Mouse (Mus musculus) embryonic facial prominence, embryonic 15.5 days (tissue): Measurements from ENCODE around the gene Ppil4. TPM values are rescaled to one million over a fixed set of nuclear protein-coding genes. Genes with fewer than 3 reads are reported as not detected.
"Not testable (repeated sequence)": the region's sequence is repeated elsewhere in the genome, so short reads cannot be mapped to it uniquely, and the experiment has no call there.

Experiments used
- ATAC-seq: fragments of 200-750 bp; cut with Nextera tagmentation; 2 replicates; pipeline ENCODE4 v1.8.0; 2017; ENCODE audit warnings: low read depth, moderate TSS enrichment; ENCODE audit not compliant: insufficient number of reproducible peaks, low FRiP score, low TSS enrichment
- H3K27ac ChIP-seq: fragments of 300-500 bp; sonication (generic); replicated peaks from 2 replicates; pipeline ENCODE4 v1.5.1; 2015; ENCODE audit warnings: mild to moderate bottlenecking, inconsistent platforms
- H3K27me3 ChIP-seq: fragments of 300-500 bp; sonication (generic); 2 replicates; pipeline ENCODE4 v1.6.1; 2015; ENCODE audit warnings: inconsistent platforms
- H3K36me3 ChIP-seq: fragments of 300-500 bp; sonication (generic); 2 replicates; pipeline ENCODE4 v1.6.1; 2015; ENCODE audit warnings: mild to moderate bottlenecking, inconsistent platforms
- H3K4me1 ChIP-seq: fragments of 300-500 bp; sonication (generic); 2 replicates; pipeline ENCODE4 v1.6.1; 2015; ENCODE audit warnings: inconsistent platforms
- H3K4me2 ChIP-seq: fragments of 300-500 bp; sonication (generic); replicated peaks from 2 replicates; pipeline ENCODE4 v1.6.1; 2015; ENCODE audit warnings: mild to moderate bottlenecking, inconsistent platforms
- H3K4me3 ChIP-seq: fragments of 300-500 bp; sonication (generic); replicated peaks from 2 replicates; pipeline ENCODE4 v1.5.1; 2015; ENCODE audit warnings: mild to moderate bottlenecking, inconsistent platforms
- H3K9ac ChIP-seq: fragments of 300-500 bp; sonication (generic); 2 replicates; pipeline ENCODE4 v1.6.1; 2015; ENCODE audit warnings: inconsistent platforms
- H3K9me3 ChIP-seq: fragments of 300-500 bp; sonication (generic); replicated peaks from 2 replicates; pipeline ENCODE4 v1.6.1; 2016; ENCODE audit warnings: inconsistent platforms
- WGBS: fragments of 180-500 bp; shearing (Covaris S2); methylation state at CpG from one replicate; pipeline ENCODE4 v1.1.7; 2015; 5-methylcytosine and 5-hydroxymethylcytosine counted together
- polyA plus RNA-seq: library from polyadenylated mRNA; unstranded; fragments of >200 nt; fragmentation: Nextera tagmentation; extraction: Ambion mirVana; gene quantifications from 2 replicates; pipeline ENCODE4 v1.2.1, GENCODE M21; 2015

The Ppil4 gene
- 36.7 and 37.5 TPM in 2 replicates for polyA plus RNA-seq

DNA sequence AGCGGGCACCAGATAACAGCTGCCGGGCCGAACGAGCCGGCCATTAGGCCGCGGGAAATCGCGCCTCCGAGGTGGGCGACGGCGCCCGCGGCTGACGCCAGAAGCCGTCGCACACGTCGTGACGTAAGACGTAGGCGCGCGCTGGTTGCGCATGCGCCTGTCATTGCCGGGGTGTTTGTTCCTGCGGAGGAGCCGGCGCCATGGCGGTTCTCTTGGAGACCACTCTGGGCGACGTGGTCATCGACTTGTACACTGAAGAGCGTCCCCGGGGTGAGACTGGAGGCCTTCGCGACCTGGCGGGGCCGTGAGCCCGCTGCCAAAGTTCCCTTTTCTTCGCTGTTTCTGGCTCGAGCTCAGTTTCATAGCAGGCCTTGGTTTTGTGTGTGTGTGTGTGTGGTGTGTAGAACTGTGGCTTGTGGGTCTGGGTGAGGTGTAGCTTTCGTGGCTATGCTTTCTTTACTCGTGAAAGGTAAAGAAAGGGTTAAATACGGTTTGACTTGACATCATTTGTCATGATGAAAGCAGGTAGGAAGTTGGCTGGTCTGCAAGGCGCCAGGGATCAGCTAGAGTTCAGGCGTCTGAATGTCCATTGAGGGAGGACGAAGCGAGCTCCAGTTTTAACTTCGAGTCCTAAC, at the start of gene Ppil4, which contains the start of gene Ginm1:
Gene Ppil4 (plus strand): TSS at position 141 of the 635 bp plus-strand sequence.
Gene Ginm1 (minus strand): TSS at position 74 of the 635 bp plus-strand sequence.
- Histone ChIP-seq H3K36me3 (peaks cover 29% of the 10 kb centered on the region), H3K4me2 (peak within 1 kb of the TSS; percentile 72), H3K27me3 (no peaks in the 10 kb centered on the region), H3K4me3 (peak within 1 kb of the TSS; percentile 90), H3K27ac (peak within 1 kb of the TSS; percentile 55; the same call in 1 of the 2 replicates), H3K9me3 (no peaks in the 10 kb centered on the region), H3K4me1 (peaks cover 13% of the 10 kb centered on the region), H3K9ac (peak within 1 kb of the TSS; percentile 84)
- under 1% methylated on average over 52 of the region's 52 CpGs for WGBS
- ATAC-seq, result peak; percentile 92

DNA sequence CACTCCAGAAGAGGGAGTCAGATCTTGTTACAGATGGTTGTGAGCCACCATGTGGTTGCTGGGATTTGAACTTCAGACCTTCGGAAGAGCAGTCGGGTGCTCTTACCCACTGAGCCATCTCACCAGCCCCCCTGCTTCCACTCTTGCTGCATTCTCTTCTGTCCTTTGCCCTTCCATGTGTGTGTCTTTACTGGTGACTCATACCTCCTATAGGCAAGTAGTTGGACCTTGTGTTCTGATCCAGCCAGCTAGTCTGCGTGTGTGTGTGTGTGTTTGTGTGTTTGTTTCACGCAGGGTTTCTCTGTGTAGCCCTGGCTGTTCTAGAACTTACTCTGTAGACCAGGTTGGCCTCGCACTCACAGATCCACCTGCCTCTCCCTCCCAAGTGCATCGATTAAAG, 47.2 kb upstream of the Ppil4 start:
- H3K4me2 ChIP-seq, H3K27ac ChIP-seq, H3K9ac ChIP-seq, H3K27me3 ChIP-seq, H3K4me1 ChIP-seq, H3K4me3 ChIP-seq, H3K9me3 ChIP-seq, ATAC-seq: not testable (repeated sequence)
- 96% methylated on average over 6 of the region's 6 CpGs for WGBS
- peaks cover 61% of the 10 kb centered on the region for H3K36me3 ChIP-seq

DNA sequence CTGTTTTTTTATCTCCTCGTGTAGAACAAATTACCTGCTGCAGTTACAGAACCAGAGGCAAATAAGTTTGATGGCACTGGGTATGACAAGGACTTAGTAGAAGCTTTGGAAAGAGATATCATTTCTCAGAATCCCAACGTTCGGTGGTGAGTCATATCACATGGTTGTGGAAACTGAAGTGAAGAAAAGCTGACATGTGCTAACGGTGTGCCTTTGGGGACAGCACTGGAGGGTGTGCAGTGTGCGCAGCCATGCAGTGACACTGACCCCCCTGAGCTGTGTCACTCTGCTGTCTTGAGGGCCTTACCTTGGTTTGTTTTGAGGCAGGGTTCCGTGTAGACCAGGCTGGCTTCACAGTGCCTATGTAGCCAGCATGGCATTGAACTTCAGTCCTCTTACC, 43.9 kb upstream of the Ppil4 start:
- Histone ChIP-seq H3K4me2 (no peak overlapping the region), H3K9me3 (no peaks in the 10 kb centered on the region), H3K4me3 (no peak overlapping the region), H3K9ac (no peak overlapping the region), H3K36me3 (peaks cover 61% of the 10 kb centered on the region), H3K27ac (no peak overlapping the region), H3K27me3 (no peaks in the 10 kb centered on the region), H3K4me1 (no peaks in the 10 kb centered on the region)
- 88% methylated on average over 6 of the region's 6 CpGs for WGBS
- no peak for ATAC-seq

DNA sequence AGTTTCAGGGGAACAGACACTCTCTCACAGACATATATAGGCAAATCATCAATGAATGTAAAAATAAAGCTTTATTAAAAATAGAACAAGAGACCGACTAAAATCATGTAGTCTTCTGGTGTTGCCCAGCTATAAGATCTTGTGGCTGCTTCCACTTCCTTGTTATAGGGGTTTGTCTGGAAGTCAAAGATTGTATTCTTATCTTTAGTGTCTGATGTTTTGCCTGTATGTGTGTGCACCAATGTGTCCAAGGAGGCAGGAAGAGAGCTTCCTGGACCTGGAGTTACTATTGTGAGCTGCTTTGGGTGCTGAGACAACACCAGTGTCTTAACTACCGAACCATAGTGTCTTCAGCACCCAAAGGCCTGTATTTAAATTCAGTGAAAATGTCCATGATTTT, 35.1 kb upstream of the Ppil4 start:
- H3K27me3 ChIP-seq, result no peaks in the 10 kb centered on the region
- no peak overlapping the region for H3K27ac ChIP-seq
- ATAC-seq, result no peak
- WGBS, result 96% methylated on average over 2 of the region's 2 CpGs
- peaks cover 68% of the 10 kb centered on the region for H3K36me3 ChIP-seq
- no peak overlapping the region for H3K9ac ChIP-seq
- no peaks in the 10 kb centered on the region for H3K9me3 ChIP-seq
- no peaks in the 10 kb centered on the region for H3K4me1 ChIP-seq
- no peak overlapping the region for H3K4me3 ChIP-seq
- no peak overlapping the region for H3K4me2 ChIP-seq

DNA sequence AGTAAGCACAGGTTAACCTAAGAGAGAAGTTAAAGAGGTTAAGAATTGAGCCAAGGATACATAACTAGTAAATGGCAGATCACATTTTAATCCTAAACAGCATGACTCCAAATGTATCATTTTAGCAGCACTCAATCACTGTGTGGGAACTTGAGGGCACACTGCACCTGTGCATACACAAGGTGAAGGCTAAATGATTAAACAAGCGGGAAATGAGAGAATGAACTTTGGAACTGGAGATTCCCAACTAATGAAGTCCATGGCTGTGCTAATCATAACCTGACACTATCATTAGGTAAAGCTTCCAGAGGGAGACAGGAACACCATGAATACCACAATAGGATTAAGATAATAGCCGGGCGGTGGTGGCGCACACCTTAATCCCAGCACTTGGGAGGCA, 20.3 kb upstream of the Ppil4 start:
- no peaks in the 10 kb centered on the region for H3K9me3 ChIP-seq

DNA sequence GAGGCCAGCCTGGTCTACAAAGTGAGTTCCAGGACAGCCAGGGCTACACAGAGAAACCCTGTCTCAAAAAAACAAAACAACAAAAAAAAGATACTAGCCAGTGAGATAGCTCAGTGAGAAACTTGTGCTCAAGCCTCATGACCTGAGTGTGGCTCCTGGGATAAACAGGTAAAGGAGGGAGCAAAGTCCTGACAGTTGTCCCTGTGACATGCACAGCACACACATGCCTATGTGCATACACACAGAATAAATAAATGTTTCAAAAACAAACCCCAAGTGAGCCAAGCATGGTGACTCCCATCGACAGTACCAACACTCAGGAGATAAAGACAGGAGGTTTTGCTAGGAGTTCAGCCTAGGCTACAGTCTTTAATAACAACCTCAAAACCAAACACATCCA, 19.9 kb upstream of the Ppil4 start:
- Histone ChIP-seq H3K27ac (no peak overlapping the region), H3K4me1 (no peaks in the 10 kb centered on the region), H3K36me3 (peaks cover 71% of the 10 kb centered on the region), H3K9me3 (no peaks in the 10 kb centered on the region), H3K4me2 (no peak overlapping the region), H3K4me3 (no peak overlapping the region), H3K27me3 (no peaks in the 10 kb centered on the region), H3K9ac (no peak overlapping the region)
- ATAC-seq, result no peak
- WGBS, result 89% methylated on average over 1 of the region's 1 CpGs

More for the DNA sequence above, 20.3 kb upstream of the Ppil4 start:
- Histone ChIP-seq H3K4me1 (no peaks in the 10 kb centered on the region), H3K36me3 (peaks cover 71% of the 10 kb centered on the region), H3K4me2 (no peak overlapping the region), H3K27me3 (no peaks in the 10 kb centered on the region), H3K4me3 (no peak overlapping the region), H3K27ac (no peak overlapping the region), H3K9ac (no peak overlapping the region)
- WGBS, result 88% methylated on average over 4 of the region's 4 CpGs
- no peak for ATAC-seq

DNA sequence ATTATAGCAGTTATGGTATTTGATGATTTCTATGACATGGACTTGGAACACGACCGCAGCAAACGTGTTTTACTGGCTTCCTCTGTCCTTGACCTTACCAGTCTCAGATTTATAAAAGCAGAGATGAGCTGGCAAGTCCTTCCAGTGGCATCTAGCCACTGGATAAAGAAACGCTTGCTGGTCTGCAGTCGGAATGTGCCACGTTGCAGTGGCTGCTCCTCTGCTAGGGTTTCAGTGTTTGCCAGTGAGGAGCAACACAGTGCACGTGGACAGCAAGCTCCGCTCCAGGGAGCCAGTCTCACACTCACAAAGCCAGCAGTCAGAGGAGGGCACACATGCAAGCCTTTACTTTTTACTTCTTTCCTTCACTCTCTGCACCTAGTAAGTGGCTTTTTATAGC, 17.3 kb upstream of the Ppil4 start:
- Histone ChIP-seq H3K9me3 (no peaks in the 10 kb centered on the region), H3K4me1 (peaks cover 4% of the 10 kb centered on the region; the same call in 1 of the 2 replicates), H3K9ac (no peak overlapping the region), H3K27ac (no peak overlapping the region), H3K27me3 (no peaks in the 10 kb centered on the region), H3K36me3 (peaks cover 55% of the 10 kb centered on the region), H3K4me2 (no peak overlapping the region), H3K4me3 (no peak overlapping the region)
- ATAC-seq, result no peak
- 94% methylated on average over 8 of the region's 8 CpGs for WGBS

DNA sequence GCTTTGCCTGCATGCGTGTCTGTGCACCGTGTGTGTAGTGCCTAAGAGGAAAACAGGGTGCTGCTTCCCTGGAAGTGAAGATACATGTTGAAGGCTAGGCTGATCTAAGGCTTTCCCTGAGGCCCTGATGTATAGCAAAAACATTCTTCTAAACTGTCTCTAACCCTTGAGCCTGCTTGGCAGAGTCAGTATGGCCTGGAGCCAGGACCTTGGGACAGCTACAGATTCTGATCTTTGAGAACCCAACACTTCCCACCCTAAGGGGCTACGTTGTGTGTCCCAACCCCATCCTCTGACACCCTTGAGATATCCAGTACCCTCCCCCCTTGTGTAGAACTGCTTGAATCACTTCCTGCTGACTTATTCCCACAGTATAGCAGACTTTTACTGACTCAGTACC, 14.3 kb upstream of the Ppil4 start:
- Histone ChIP-seq H3K4me1 (peaks cover 4% of the 10 kb centered on the region; the same call in 1 of the 2 replicates), H3K36me3 (peaks cover 26% of the 10 kb centered on the region), H3K27me3 (no peaks in the 10 kb centered on the region), H3K9me3 (no peaks in the 10 kb centered on the region), H3K4me2 (no peak overlapping the region), H3K27ac (no peak overlapping the region), H3K9ac (no peak overlapping the region), H3K4me3 (no peak overlapping the region)
- ATAC-seq, result no peak
- 81% methylated on average over 3 of the region's 3 CpGs for WGBS

DNA sequence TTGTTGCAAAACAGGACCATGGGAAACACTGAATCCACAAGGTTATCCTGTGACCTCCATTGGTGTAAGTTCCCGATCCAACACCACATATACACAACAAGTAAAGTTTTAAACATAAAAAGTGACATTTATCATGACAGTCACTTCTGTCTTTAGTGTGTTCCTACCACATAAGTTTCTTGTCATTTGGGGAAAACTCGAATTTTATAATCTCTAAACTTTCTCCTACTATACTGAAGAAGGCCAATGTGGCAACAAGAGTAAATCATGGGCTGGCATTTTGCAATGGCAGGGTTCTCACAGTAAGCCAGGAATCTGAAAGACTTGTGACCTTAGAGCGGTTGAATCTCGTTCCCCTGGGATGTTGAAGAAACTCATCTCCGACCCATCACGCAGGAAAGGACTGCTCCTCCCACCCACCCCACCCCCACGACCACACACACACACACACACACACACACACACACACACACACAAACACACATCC, 12.9 kb upstream of the Ppil4 start:
- 22% methylated on average over 7 of the region's 7 CpGs for WGBS
- H3K36me3 ChIP-seq, result peaks cover 18% of the 10 kb centered on the region
- H3K27me3 ChIP-seq, result no peaks in the 10 kb centered on the region
- H3K4me3 ChIP-seq, result peak overlapping the region; percentile 74
- H3K9ac ChIP-seq, result 0 out of 2 replicates have a peak overlapping the region, but pooled peaks have one; percentile 71
- no peak overlapping the region for H3K27ac ChIP-seq
- H3K4me1 ChIP-seq, result peaks cover 4% of the 10 kb centered on the region; the same call in 1 of the 2 replicates
- H3K9me3 ChIP-seq, result no peaks in the 10 kb centered on the region
- peak overlapping the region; percentile 79 for H3K4me2 ChIP-seq
- ATAC-seq, result no peak

DNA sequence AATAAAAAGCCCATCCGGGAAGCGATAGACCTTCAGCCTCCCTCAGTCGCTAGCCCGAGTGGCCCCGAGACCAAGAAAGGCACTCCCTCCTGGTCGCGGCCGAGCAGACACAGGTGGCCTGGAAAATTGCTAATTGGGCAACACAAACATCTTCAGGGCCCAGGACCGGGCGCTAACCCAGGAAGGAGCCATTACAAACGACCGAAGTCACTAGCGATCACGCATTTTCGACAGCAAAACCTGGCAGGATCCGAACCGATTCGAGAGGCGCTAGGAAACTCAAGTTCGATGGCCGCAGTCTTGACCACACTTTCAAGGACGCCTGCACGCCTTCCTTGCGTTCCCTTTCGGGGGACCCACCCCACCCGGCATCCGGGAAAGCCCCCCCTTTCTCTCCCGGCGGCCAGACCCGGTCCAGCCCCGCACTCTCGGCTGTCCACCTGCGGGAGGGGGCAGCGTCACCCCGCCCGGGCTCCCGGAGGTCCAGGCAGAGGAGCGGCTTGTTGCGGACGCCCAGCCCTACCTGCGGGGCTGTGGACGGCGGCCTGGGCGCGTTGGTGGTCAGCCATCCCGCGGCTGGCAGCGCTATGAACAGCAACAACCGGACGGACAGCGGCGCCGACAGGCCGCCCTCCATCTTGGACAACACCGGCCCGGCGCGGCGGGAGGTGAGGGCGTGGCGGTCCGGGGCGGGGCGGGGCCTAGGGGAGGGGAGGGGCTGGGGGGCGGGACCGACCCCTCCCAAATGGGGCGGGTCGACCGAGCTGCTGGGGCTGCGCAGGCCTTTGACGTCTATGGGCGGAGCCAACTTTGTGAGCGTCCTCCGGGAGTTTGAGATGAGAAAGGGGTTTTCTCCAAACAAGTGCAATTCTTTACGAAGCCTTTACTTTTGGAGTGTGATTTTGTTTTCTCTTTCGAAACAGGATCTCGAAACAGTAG, 12.2 kb upstream of the Ppil4 start:
- peak overlapping the region; percentile 63; the same call in 1 of the 2 replicates for H3K27ac ChIP-seq
- H3K9me3 ChIP-seq, result no peaks in the 10 kb centered on the region
- peak; percentile 95 for ATAC-seq
- no peaks in the 10 kb centered on the region for H3K27me3 ChIP-seq
- peaks cover 12% of the 10 kb centered on the region for H3K36me3 ChIP-seq
- WGBS, result under 1% methylated on average over 66 of the region's 77 CpGs
- H3K9ac ChIP-seq, result peak overlapping the region; percentile 71
- H3K4me1 ChIP-seq, result peaks cover 4% of the 10 kb centered on the region; the same call in 1 of the 2 replicates
- H3K4me2 ChIP-seq, result peak overlapping the region; percentile 79
- H3K4me3 ChIP-seq, result peak overlapping the region; percentile 74

DNA sequence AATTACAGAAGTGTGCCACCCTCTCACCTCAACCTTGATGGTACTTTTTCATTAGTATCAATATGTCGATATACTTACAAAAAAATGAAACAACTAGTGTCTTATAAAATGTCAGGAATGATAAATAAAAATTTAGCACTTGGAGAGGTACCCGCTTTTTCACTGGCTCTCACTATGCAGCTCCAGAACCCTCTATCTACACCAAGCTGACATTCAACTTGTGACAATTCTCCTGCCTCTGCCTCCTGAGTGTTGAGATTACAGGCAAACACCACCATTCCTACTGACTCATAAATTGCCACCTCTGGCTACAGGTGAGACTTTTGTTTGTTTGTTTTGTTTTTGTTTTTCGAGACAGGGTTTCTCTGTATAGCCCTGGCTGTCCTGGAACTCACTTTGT, 11.5 kb upstream of the Ppil4 start:
- H3K27me3 ChIP-seq, result no peaks in the 10 kb centered on the region
- no peak; the same call in 1 of the 2 replicates for ATAC-seq
- peak overlapping the region; percentile 79 for H3K4me2 ChIP-seq
- H3K4me1 ChIP-seq, result peaks cover 4% of the 10 kb centered on the region; the same call in 1 of the 2 replicates
- H3K4me3 ChIP-seq, result peak overlapping the region; percentile 74
- H3K9me3 ChIP-seq, result no peaks in the 10 kb centered on the region
- WGBS, result 54% methylated on average over 3 of the region's 3 CpGs
- H3K27ac ChIP-seq, result 0 out of 2 replicates have a peak overlapping the region, but pooled peaks have one; percentile 63
- H3K9ac ChIP-seq, result peak overlapping the region; percentile 15; the same call in 1 of the 2 replicates
- H3K36me3 ChIP-seq, result peaks cover 7% of the 10 kb centered on the region; the same call in 1 of the 2 replicates
